Mouse (Mus musculus): Measurements from ENCODE around the gene Frmd4b. TPM values are rescaled to one million over a fixed set of nuclear protein-coding genes. Genes with fewer than 3 reads are reported as not detected.

The Frmd4b gene
- polyA plus RNA-seq, 1 experiment from 2014 or later = 15.8 TPM

DNA sequence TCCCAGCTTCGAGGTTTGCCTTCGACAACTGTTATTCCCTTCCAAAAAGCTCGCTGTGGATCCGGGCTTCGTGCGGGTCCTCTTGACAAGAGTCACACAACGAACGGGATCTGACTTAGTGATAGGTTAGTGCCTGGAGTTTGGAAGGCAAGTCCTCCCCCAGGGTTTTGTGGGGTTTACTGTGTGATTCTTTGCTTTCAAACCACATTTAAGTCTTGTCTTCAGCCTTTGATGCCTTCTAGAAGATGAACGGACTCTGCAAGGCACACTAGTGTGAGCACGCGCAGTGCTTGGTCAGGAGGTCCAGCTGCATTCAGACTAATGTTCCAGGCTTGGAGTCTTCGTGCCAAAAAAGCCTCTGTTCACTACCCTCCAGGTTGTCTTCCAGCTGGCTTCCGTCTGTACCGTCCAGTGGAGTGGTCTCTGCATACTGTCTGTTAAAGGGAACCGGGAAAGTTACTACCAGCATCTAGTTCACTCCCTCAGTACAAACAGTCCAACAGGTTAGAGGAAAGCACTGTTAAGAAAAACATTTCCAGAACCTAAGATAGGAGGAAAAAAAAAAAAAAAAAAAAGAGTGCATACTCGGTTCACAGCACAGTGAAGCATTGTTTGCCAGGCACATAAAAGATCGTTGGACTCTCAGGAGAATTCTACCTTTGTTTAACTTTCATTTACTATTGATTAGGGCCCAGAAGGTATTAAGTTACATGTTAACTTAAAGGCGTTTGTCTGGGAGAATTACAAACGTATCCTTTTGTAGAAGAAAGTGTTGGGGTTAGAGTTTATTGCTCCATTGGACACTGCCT, 329.1 kb downstream of the Frmd4b start:
- Histone ChIP-seq H3K4me2 (ENCODE audit: low read depth, low read length) (no peak overlapping the region), H3K27me3 (ENCODE audit: control insufficient read depth, insufficient read depth, low read length) (no peaks in the 10 kb centered on the region), H3K9me3 (replicated peaks; ENCODE audit: control insufficient read depth, low read length) (no peaks in the 10 kb centered on the region), H3K4me3 (ENCODE audit: low read depth, low read length) (no peak overlapping the region), H3K36me3 (replicated peaks; ENCODE audit: control insufficient read depth, insufficient read depth, low read depth, low read length) (no peaks in the 10 kb centered on the region), H3K4me1 (ENCODE audit: control insufficient read depth, insufficient read depth, low read length) (no peaks in the 10 kb centered on the region), H3K9ac (replicated peaks; ENCODE audit: low read length) (no peak overlapping the region), H3K27ac (replicated peaks; ENCODE audit: low read depth, low read length) (no peak overlapping the region)
- 64% methylated on average over 19 of the region's 19 CpGs for WGBS
- DNase-seq (ENCODE audit: low spot score) = no peak
- ATAC-seq (replicated peaks; ENCODE audit: insufficient number of reproducible peaks, low FRiP score, low TSS enrichment, low read depth) = no peak

DNA sequence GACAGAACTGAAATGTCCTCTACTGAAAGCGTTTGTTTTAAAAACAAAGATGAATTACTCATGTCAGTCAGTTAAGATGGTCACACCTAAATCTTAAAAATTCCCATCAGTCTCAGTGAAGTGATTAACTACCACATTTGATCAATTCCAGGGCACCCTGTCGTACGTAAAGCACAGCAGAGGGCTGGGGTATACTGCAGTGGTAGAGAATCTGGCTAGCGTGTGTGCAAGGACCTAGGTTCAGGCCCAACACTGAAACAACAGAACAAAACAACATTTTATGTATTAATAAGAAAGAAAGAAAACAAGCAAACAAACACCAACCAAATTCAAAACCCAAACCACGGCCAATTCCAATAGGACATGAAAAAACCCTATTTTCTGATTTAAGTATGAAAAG, 331.0 kb downstream of the Frmd4b start:
- H3K4me1 ChIP-seq (ENCODE audit: control insufficient read depth, insufficient read depth, low read length) = no peaks in the 10 kb centered on the region
- H3K36me3 ChIP-seq (replicated peaks; ENCODE audit: control insufficient read depth, insufficient read depth, low read depth, low read length) = no peaks in the 10 kb centered on the region
- H3K9ac ChIP-seq (replicated peaks; ENCODE audit: low read length) = no peak overlapping the region
- no peak overlapping the region for H3K4me2 ChIP-seq (ENCODE audit: low read depth, low read length)
- no peak overlapping the region for H3K4me3 ChIP-seq (ENCODE audit: low read depth, low read length)
- 90% methylated on average over 5 of the region's 5 CpGs for WGBS
- H3K9me3 ChIP-seq (replicated peaks; ENCODE audit: control insufficient read depth, low read length) = no peaks in the 10 kb centered on the region
- H3K27me3 ChIP-seq (ENCODE audit: control insufficient read depth, insufficient read depth, low read length) = no peaks in the 10 kb centered on the region
- DNase-seq (ENCODE audit: low spot score) = no peak
- ATAC-seq (replicated peaks; ENCODE audit: insufficient number of reproducible peaks, low FRiP score, low TSS enrichment, low read depth) = no peak
- H3K27ac ChIP-seq (replicated peaks; ENCODE audit: low read depth, low read length) = no peak overlapping the region

DNA sequence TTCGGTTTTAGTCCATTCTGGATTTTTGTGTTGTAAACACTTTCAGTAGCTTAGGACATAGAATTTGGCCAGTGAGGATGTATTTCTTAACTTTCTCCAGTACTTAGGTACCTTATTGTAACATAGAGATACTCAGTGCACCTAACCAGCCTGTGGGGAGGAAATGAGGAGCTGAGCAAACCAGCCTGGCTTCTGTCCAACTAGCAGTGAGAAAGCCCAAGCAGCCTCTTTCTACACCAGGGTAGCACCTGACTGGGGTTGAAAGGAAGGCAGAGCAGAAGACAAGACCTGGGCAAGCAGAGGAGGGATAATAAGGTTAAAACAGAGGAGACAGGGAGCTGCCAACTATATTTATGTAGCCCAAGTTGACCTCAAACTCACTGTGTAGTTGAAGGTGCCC, 333.7 kb downstream of the Frmd4b start:
- Histone ChIP-seq H3K4me1 (ENCODE audit: control insufficient read depth, insufficient read depth, low read length) (no peaks in the 10 kb centered on the region), H3K4me3 (ENCODE audit: low read depth, low read length) (no peak overlapping the region), H3K27me3 (ENCODE audit: control insufficient read depth, insufficient read depth, low read length) (no peaks in the 10 kb centered on the region), H3K36me3 (replicated peaks; ENCODE audit: control insufficient read depth, insufficient read depth, low read depth, low read length) (no peaks in the 10 kb centered on the region), H3K9ac (replicated peaks; ENCODE audit: low read length) (no peak overlapping the region), H3K9me3 (replicated peaks; ENCODE audit: control insufficient read depth, low read length) (no peaks in the 10 kb centered on the region), H3K27ac (replicated peaks; ENCODE audit: low read depth, low read length) (no peak overlapping the region), H3K4me2 (ENCODE audit: low read depth, low read length) (no peak overlapping the region)
- DNase-seq (ENCODE audit: low spot score) (no peak), ATAC-seq (replicated peaks; ENCODE audit: insufficient number of reproducible peaks, low FRiP score, low TSS enrichment, low read depth) (no peak)
- WGBS = 85% methylated on average over 1 of the region's 1 CpGs

DNA sequence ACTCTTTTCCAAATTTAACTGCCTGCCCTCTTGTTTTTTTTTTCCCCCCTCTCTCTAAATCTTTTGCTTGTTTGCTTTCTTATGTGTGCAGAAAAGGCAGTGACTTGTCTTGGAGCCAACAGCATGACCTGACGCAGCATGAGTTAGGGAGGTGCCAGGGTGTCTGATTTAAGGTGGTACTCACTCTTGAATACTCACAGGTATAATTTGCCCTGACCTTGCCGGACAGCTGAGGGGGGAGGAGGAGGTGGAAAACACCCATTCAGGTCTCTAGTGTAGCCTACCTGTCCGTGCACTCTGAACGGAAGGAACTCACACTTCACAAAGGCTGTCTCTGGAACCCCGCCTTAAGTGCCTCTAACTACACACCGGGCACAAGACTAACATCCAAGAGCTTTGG, 338.5 kb downstream of the Frmd4b start:
- H3K4me3 ChIP-seq (ENCODE audit: low read depth, low read length) = no peak overlapping the region
- no peaks in the 10 kb centered on the region for H3K27me3 ChIP-seq (ENCODE audit: control insufficient read depth, insufficient read depth, low read length)
- no peaks in the 10 kb centered on the region for H3K36me3 ChIP-seq (replicated peaks; ENCODE audit: control insufficient read depth, insufficient read depth, low read depth, low read length)
- 39% methylated on average over 6 of the region's 6 CpGs for WGBS
- no peaks in the 10 kb centered on the region for H3K9me3 ChIP-seq (replicated peaks; ENCODE audit: control insufficient read depth, low read length)
- DNase-seq (ENCODE audit: low spot score) (no peak), ATAC-seq (replicated peaks; ENCODE audit: insufficient number of reproducible peaks, low FRiP score, low TSS enrichment, low read depth) (no peak; the same call in 1 of the 2 replicates)
- H3K4me2 ChIP-seq (ENCODE audit: low read depth, low read length) = no peak overlapping the region
- no peak overlapping the region for H3K27ac ChIP-seq (replicated peaks; ENCODE audit: low read depth, low read length)
- no peaks in the 10 kb centered on the region for H3K4me1 ChIP-seq (ENCODE audit: control insufficient read depth, insufficient read depth, low read length)
- H3K9ac ChIP-seq (replicated peaks; ENCODE audit: low read length) = no peak overlapping the region

DNA sequence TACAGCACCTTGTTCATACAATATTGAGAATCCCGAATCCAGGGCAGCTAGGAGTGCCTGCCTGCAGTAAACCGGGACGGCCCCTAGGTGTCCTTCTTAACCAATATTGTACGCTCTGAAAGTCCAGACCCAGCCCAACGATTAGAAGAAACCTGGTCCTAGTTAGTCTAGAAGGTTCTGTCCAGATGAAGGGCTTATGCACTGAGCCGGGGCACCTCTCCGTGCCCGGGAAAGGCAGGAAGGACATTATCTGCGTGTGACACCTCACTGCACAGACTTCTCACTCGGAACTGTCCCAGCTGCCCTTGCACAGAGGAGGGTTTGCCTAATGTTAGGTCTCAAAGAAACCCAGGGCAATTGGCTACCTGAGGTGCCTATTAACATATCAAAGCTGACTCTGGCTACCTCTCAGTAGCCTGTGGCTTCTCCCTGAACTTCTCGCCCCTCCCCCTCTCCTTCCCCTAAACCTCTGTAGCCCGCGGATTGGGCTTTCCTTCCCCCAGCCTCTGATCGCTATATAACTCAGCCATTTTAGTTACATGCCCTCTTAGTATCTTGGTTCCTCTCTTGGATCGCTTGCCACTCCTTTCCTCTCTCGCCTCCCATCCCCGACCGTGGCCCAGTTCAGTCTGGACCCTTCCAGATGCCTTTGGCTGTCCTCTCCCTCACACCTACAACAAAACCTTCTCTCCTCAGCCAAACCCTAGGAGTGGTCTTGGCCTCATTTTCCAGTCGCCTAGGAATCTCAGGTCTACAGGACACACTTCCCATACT, 339.1 kb downstream of the Frmd4b start:
- Histone ChIP-seq H3K27ac (replicated peaks; ENCODE audit: low read depth, low read length) (no peak overlapping the region), H3K36me3 (replicated peaks; ENCODE audit: control insufficient read depth, insufficient read depth, low read depth, low read length) (no peaks in the 10 kb centered on the region), H3K4me3 (ENCODE audit: low read depth, low read length) (peak overlapping the region; percentile 19; the same call in 1 of the 2 replicates), H3K9me3 (replicated peaks; ENCODE audit: control insufficient read depth, low read length) (no peaks in the 10 kb centered on the region), H3K4me1 (ENCODE audit: control insufficient read depth, insufficient read depth, low read length) (no peaks in the 10 kb centered on the region), H3K9ac (replicated peaks; ENCODE audit: low read length) (peak overlapping the region; percentile 46), H3K4me2 (ENCODE audit: low read depth, low read length) (peak overlapping the region; percentile 52), H3K27me3 (ENCODE audit: control insufficient read depth, insufficient read depth, low read length) (no peaks in the 10 kb centered on the region)
- DNase-seq (ENCODE audit: low spot score) (peak; percentile 89), ATAC-seq (replicated peaks; ENCODE audit: insufficient number of reproducible peaks, low FRiP score, low TSS enrichment, low read depth) (peak; percentile 73)
- WGBS = 4% methylated on average over 19 of the region's 19 CpGs

DNA sequence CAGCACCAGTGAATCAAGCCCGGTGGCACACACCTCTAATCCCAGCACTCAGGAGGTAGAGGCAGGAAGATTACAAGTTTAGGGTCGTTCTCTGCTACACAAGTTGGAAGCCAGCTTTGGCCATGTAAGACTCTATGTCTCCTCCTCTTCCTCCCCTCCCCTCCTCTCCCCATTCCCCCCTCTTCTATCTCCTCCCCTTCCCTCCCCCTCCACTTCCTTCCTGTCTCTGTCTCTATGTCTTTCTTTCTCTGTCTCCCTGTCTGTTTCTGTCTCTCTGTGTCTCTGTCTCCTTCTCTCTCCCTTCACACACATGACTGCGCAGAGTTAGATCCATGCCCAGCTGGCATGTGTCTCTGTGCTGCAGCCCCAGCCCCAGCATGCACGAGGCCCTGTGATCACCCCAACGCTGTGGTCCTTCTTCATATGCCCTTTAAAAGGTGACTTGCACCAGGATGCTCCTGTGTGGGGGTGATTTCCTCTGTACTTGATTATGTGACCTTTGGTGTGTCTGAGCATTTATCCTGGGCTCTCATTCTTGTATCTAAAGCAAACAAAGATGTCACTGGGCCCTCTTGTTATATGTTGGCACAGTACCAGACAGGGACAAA, 340.3 kb downstream of the Frmd4b start:
- no peak overlapping the region for H3K4me3 ChIP-seq (ENCODE audit: low read depth, low read length)
- no peaks in the 10 kb centered on the region for H3K4me1 ChIP-seq (ENCODE audit: control insufficient read depth, insufficient read depth, low read length)
- DNase-seq (ENCODE audit: low spot score) (no peak), ATAC-seq (replicated peaks; ENCODE audit: insufficient number of reproducible peaks, low FRiP score, low TSS enrichment, low read depth) (no peak)
- H3K27me3 ChIP-seq (ENCODE audit: control insufficient read depth, insufficient read depth, low read length) = no peaks in the 10 kb centered on the region
- WGBS = 66% methylated on average over 5 of the region's 5 CpGs
- no peaks in the 10 kb centered on the region for H3K36me3 ChIP-seq (replicated peaks; ENCODE audit: control insufficient read depth, insufficient read depth, low read depth, low read length)
- H3K4me2 ChIP-seq (ENCODE audit: low read depth, low read length) = no peak overlapping the region
- no peak overlapping the region for H3K9ac ChIP-seq (replicated peaks; ENCODE audit: low read length)
- H3K9me3 ChIP-seq (replicated peaks; ENCODE audit: control insufficient read depth, low read length) = no peaks in the 10 kb centered on the region
- H3K27ac ChIP-seq (replicated peaks; ENCODE audit: low read depth, low read length) = no peak overlapping the region

- no peak for ATAC-seq (replicated peaks; ENCODE audit: insufficient number of reproducible peaks, low FRiP score, low TSS enrichment, low read depth)
These were observed 341.0 kb downstream of the Frmd4b start for GRCm38 (mm10) chr6:97276366-97276765.

DNA sequence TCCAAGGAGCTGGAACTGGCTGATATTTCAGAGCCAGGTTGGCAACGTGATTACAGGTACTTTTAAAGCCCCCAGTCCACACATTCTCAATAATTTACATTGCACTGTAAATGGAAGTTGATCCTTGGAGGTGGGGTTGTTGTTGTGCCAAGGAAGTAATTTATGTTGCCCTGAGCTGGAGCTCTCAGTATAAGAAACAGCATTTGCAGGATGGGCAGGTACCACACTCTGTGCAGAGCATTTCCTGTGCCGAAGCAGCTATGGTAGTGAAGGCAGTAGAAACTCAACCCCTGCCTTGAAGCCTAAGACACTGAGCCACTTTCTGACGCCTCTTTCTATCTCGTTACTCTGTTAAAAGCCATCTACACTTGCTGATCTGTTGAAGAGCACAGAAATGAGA, 341.6 kb downstream of the Frmd4b start:
- no peak overlapping the region for H3K4me3 ChIP-seq (ENCODE audit: low read depth, low read length)
- WGBS = 56% methylated on average over 4 of the region's 4 CpGs
- H3K27me3 ChIP-seq (ENCODE audit: control insufficient read depth, insufficient read depth, low read length) = no peaks in the 10 kb centered on the region
- no peak overlapping the region for H3K4me2 ChIP-seq (ENCODE audit: low read depth, low read length)
- H3K4me1 ChIP-seq (ENCODE audit: control insufficient read depth, insufficient read depth, low read length) = no peaks in the 10 kb centered on the region
- no peak overlapping the region for H3K9ac ChIP-seq (replicated peaks; ENCODE audit: low read length)
- DNase-seq (ENCODE audit: low spot score) = no peak
- no peak overlapping the region for H3K27ac ChIP-seq (replicated peaks; ENCODE audit: low read depth, low read length)
- no peaks in the 10 kb centered on the region for H3K9me3 ChIP-seq (replicated peaks; ENCODE audit: control insufficient read depth, low read length)
- no peaks in the 10 kb centered on the region for H3K36me3 ChIP-seq (replicated peaks; ENCODE audit: control insufficient read depth, insufficient read depth, low read depth, low read length)
- no peak for ATAC-seq (replicated peaks; ENCODE audit: insufficient number of reproducible peaks, low FRiP score, low TSS enrichment, low read depth)

More at GRCm38 (mm10) chr6:97276366-97276765, 341.0 kb downstream of the Frmd4b start:
- Histone ChIP-seq H3K4me1 (ENCODE audit: control insufficient read depth, insufficient read depth, low read length) (no peaks in the 10 kb centered on the region), H3K27me3 (ENCODE audit: control insufficient read depth, insufficient read depth, low read length) (no peaks in the 10 kb centered on the region), H3K36me3 (replicated peaks; ENCODE audit: control insufficient read depth, insufficient read depth, low read depth, low read length) (no peaks in the 10 kb centered on the region), H3K27ac (replicated peaks; ENCODE audit: low read depth, low read length) (no peak overlapping the region), H3K4me2 (ENCODE audit: low read depth, low read length) (no peak overlapping the region), H3K9me3 (replicated peaks; ENCODE audit: control insufficient read depth, low read length) (no peaks in the 10 kb centered on the region), H3K4me3 (ENCODE audit: low read depth, low read length) (no peak overlapping the region), H3K9ac (replicated peaks; ENCODE audit: low read length) (no peak overlapping the region)
- DNase-seq (ENCODE audit: low spot score) = no peak
- 32% methylated on average over 4 of the region's 4 CpGs for WGBS

Data from embryonic facial prominence, embryonic 11.5 days (tissue).